Mouse (Mus musculus) heart, embryonic 14.5 days (tissue): ENCODE results near the gene Lrrc38. TPM values are rescaled to one million over a fixed set of nuclear protein-coding genes. Genes with fewer than 3 reads are reported as not detected.

ENCODE experiments used
- ATAC-seq: fragments of 200-750 bp; cut with Nextera tagmentation; 2 replicates; pipeline ENCODE4 v1.8.0; 2017; ENCODE audit warnings: low read depth, moderate TSS enrichment; ENCODE audit not compliant: insufficient number of reproducible peaks, insufficient read depth, low FRiP score
- H3K27ac ChIP-seq, 2 experiments: fragments of 200-500 bp in 1 of 2; fragments of 300-500 bp in 1 of 2; sonication (generic) in 1 of 2; replicated peaks in 1 of 2; 2 replicates each; pipeline ENCODE4 v1.5.1; 2012 to 2014; ENCODE audit warnings: low read depth in 2 of 2, low read length in 2 of 2, control low read depth in 1 of 2, mild to moderate bottlenecking in 1 of 2, mixed read lengths in 1 of 2; ENCODE audit not compliant: control insufficient read depth in 1 of 2, insufficient read depth in 1 of 2
- H3K27me3 ChIP-seq: fragments of 300-500 bp; sonication (generic); 2 replicates; pipeline ENCODE4 v1.6.1; 2014; ENCODE audit warnings: mild to moderate bottlenecking, low read length, control low read depth; ENCODE audit not compliant: control insufficient read depth, insufficient read depth
- H3K36me3 ChIP-seq: fragments of 300-500 bp; sonication (generic); 2 replicates; pipeline ENCODE4 v1.6.1; 2014; ENCODE audit warnings: mild to moderate bottlenecking, control low read depth, low read length, mixed read lengths; ENCODE audit not compliant: control insufficient read depth, insufficient read depth
- H3K4me1 ChIP-seq, 2 experiments: fragments of 200-500 bp in 1 of 2; fragments of 300-500 bp in 1 of 2; sonication (generic) in 1 of 2; 2 replicates each; pipeline ENCODE4 v1.6.1; 2012 to 2014; ENCODE audit warnings: low read length in 2 of 2, control low read depth in 1 of 2, mixed read lengths in 1 of 2; ENCODE audit not compliant: control insufficient read depth in 2 of 2, insufficient read depth in 2 of 2
- H3K4me2 ChIP-seq: fragments of 300-500 bp; sonication (generic); 2 replicates; pipeline ENCODE4 v1.6.1; 2014; ENCODE audit warnings: mild to moderate bottlenecking, low read length
- H3K4me3 ChIP-seq, 2 experiments: fragments of 200-500 bp in 1 of 2; fragments of 300-500 bp in 1 of 2; sonication (generic) in 1 of 2; 2 replicates each; pipeline ENCODE4 v1.5.1; 2012 to 2014; ENCODE audit warnings: low read length in 2 of 2, mild to moderate bottlenecking in 2 of 2, control low read depth in 1 of 2, low read depth in 1 of 2, moderate library complexity in 1 of 2; ENCODE audit not compliant: control insufficient read depth in 1 of 2, insufficient read depth in 1 of 2
- H3K9ac ChIP-seq: fragments of 300-500 bp; sonication (generic); 2 replicates; pipeline ENCODE4 v1.6.1; 2014; ENCODE audit warnings: mild to moderate bottlenecking, low read length
- H3K9me3 ChIP-seq: fragments of 300-500 bp; sonication (generic); 2 replicates; pipeline ENCODE4 v1.6.1; 2016; ENCODE audit warnings: low read length, control low read depth; ENCODE audit not compliant: control insufficient read depth
- WGBS: fragments of 180-500 bp; shearing (Covaris S2); extraction: QIAGEN DNeasy Blood & Tissue Kit; methylation state at CpG from one replicate; pipeline ENCODE4 v1.1.7; 2014; 5-methylcytosine and 5-hydroxymethylcytosine counted together
- polyA plus RNA-seq: library from polyadenylated mRNA; unstranded; fragments of >200 nt; fragmentation: Nextera tagmentation; extraction: Ambion mirVana; gene quantifications from 2 replicates; pipeline ENCODE4 v1.2.1, GENCODE M21; 2014

The Lrrc38 gene
- polyA plus RNA-seq, 1 experiment from 2014 or later = 0.47 TPM

DNA sequence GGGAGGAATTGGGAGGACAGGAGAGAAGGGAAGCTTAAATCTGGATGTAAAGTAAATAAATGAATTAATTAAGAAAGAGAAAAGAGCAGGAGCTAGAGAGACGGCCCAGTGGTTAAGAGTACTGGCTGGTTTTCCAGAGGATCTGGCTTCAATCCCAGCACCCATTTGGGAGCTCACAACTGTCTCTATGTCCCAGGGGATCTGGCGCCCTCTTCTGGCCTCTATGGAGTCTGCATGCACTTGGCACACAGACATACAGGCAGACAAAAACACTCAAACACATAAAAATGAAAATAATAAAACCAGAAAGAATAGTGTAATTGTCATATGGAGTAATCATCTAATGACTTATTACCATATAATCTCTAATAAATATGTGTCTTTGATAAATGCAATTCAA lies 38.2 kb upstream of the Lrrc38 start:
- no peak for ATAC-seq
- no peaks in the 10 kb centered on the region for H3K36me3 ChIP-seq
- WGBS = 39% methylated on average over 2 of the region's 2 CpGs

DNA sequence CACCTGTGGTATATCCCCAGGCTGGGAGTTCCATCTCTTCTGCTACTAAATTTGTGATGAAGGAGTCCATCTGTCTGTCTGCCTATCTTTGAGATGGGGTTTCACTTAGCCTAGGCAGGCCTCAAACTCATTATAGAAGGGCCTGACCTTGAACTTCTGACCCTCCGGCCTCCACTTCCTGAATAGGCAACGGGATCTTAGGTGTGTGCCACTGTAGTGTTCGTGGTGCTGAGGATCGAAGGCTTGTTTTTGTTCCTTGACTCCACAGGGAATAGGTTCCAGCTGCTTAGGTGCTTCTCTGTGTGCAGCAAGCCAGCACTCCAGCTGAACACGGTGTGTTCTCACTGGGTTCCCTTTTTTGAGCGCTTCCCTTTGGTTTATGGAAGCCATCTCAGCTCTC lies 36.3 kb upstream of the Lrrc38 start:
- Histone ChIP-seq H3K27ac (no peak overlapping the region), H3K4me1 (no peaks in the 10 kb centered on the region), H3K36me3 (no peaks in the 10 kb centered on the region), H3K27me3 (no peaks in the 10 kb centered on the region), H3K4me3 (no peak overlapping the region), H3K4me2 (no peak overlapping the region), H3K9me3 (no peaks in the 10 kb centered on the region), H3K9ac (no peak overlapping the region)
- no peak for ATAC-seq
- 77% methylated on average over 6 of the region's 6 CpGs for WGBS

More for the DNA sequence above, 38.2 kb upstream of the Lrrc38 start:
- Histone ChIP-seq H3K27ac (no peak overlapping the region), H3K4me3 (no peak overlapping the region), H3K9ac (no peak overlapping the region), H3K4me1 (no peaks in the 10 kb centered on the region), H3K9me3 (no peaks in the 10 kb centered on the region), H3K4me2 (no peak overlapping the region), H3K27me3 (no peaks in the 10 kb centered on the region)

DNA sequence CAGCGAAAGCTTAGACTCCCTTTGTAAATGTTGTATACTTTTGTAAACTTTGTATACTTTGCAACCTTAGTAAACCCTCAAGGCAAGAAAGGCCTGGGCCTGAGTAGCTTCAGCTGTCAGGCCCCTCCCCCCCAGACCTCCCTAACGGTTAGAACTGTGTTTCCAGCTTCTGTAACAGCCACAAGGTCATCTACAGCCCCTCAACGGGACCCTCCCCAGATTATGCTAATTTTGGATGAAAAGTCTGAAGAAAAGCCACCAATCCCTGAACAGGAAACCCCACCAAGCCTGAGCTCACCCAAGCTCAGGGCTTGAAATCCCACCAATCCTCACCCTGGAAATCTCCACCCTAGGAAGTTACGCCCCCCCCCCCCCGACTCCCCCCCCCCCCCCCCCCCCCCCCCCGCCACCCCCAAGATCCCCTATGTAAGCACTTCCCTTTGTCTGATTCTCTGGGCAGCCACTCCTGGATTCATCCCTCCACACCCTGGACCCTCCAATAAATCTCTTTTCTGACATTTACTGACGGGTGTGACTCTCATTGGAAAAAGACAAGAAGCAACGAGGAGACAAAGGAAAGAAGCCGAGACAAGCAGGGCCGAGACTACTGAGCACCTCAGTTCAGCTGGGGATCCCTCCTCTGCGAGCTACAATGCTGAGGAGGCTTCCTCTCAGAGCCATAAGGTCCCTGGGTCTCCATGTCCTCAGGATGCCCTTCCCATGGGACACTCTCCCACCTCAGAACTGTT lies 25.2 kb upstream of the Lrrc38 start:
- Histone ChIP-seq H3K27ac (no peak overlapping the region), H3K4me3 (no peak overlapping the region), H3K9me3 (no peaks in the 10 kb centered on the region), H3K36me3 (no peaks in the 10 kb centered on the region), H3K27me3 (no peaks in the 10 kb centered on the region), H3K9ac (no peak overlapping the region; the same call in 1 of the 2 replicates), H3K4me2 (peak overlapping the region; percentile 72), H3K4me1 (peaks cover 2 to 6% of the 10 kb centered on the region in 2 experiments; a peak in 1 of 4 replicates)
- no peak for ATAC-seq
- WGBS = 22% methylated on average over 9 of the region's 11 CpGs

DNA sequence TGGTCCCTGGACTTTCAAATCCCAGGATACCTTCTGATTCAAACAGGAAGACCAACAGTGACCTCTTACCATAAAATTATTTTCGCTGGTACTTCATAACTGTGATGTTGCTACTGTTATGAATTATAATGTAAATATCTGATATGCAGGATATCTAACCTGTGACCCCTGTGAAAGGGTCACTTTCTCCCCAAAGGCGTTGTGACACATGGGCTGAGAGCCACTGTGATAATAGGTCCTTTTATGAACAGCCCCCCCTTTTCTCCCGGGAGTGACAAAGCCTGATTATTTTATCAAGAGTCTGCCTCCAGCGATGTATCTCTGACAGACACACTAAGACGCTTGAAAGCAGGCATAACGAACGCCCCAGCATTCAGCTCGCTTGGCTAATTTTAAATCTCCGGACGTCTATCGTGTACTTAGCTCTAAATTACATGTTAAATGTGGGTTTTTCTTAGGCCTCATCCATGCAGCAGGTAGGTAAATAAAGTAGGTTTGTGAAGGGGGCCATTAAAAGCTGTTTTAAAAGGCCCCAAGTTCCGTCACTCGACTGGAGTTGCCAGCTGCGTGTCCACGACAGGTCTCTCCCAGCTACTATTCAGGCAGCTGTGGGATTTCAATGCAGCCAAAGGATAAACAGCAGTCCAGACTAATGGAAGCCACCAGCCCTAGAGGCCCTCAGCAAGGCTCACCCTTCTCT lies 24.5 kb upstream of the Lrrc38 start:
- ATAC-seq = no peak
- Histone ChIP-seq H3K27ac (no peak overlapping the region), H3K4me3 (peak overlapping the region; percentile 38 to 49), H3K4me1 (peaks cover 2 to 6% of the 10 kb centered on the region in 2 experiments; a peak in 1 of 4 replicates), H3K27me3 (no peaks in the 10 kb centered on the region), H3K9me3 (no peaks in the 10 kb centered on the region), H3K4me2 (peak overlapping the region; percentile 72), H3K36me3 (no peaks in the 10 kb centered on the region), H3K9ac (peak overlapping the region; percentile 62)
- 17% methylated on average over 15 of the region's 15 CpGs for WGBS

DNA sequence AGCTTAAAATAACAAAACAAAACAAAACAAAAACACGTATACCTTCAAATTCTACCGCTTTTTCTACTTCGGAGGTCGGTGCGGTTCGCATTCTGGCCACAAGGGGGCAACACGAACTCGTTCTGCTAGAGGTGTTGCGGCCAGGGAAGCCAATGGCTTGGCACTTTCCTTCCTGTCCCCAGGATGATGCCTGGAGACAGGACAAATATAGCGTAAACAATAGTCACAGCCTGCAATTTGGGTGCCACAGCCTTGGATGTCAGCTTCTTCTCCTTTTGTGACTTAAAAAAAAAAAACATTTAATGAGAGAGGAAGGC lies 24.0 kb upstream of the Lrrc38 start:
- 2% methylated on average over 10 of the region's 10 CpGs for WGBS
- Histone ChIP-seq H3K27ac (no peak overlapping the region), H3K4me3 (peak overlapping the region; percentile 38 to 49), H3K9me3 (no peaks in the 10 kb centered on the region), H3K27me3 (no peaks in the 10 kb centered on the region), H3K36me3 (no peaks in the 10 kb centered on the region), H3K9ac (peak overlapping the region; percentile 62), H3K4me1 (peaks cover 2 to 6% of the 10 kb centered on the region in 2 experiments; a peak in 1 of 4 replicates), H3K4me2 (peak overlapping the region; percentile 72)
- ATAC-seq = no peak

DNA sequence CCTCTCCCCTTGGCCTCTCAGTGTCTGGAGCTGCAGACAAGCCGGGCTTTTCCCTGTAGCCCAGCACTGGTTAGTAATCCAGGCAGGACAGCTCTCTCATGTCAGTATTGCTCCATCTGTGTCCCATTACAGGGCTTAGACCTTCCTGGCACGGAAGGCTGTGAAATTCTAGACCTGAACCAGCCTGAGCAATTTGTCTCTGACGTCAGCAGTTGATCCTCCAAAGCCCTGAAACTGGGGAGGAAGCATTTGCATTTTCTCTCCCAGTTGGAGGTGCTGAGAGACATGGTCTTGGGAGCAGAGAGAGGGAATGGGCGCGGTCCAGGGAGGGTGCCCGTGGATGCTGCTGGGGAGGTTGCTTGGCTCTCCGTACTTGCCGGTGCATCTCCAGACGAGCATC lies 19.0 kb upstream of the Lrrc38 start:
- WGBS = 16% methylated on average over 9 of the region's 9 CpGs
- Histone ChIP-seq H3K27me3 (no peaks in the 10 kb centered on the region), H3K27ac (no peak overlapping the region), H3K9me3 (no peaks in the 10 kb centered on the region), H3K4me1 (peaks cover 0 to 2% of the 10 kb centered on the region in 2 experiments; a peak in 1 of 4 replicates), H3K4me3 (no peak overlapping the region), H3K36me3 (no peaks in the 10 kb centered on the region), H3K9ac (no peak overlapping the region), H3K4me2 (no peak overlapping the region)
- no peak for ATAC-seq

DNA sequence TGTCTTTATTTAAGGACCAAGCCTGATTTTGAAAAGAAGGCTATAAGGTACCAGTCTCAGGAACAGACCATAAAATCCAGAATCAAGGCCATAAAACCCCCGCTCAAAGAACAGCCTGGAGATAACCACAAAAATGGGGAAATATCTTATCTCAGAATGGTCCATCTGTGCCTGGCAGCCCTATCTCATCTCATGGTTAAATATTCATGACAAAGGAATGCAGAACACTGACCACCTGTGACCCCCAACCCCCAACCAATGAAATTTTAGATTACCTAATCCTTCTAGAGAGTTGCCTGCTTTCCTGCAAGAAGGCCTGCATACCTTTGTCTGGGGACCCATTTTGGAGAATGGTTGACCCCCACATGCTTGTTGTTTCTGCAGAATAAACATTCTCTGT lies 17.8 kb upstream of the Lrrc38 start:
- ATAC-seq = no peak
- no peak overlapping the region for H3K4me3 ChIP-seq
- H3K27ac ChIP-seq = no peak overlapping the region
- peaks cover 0 to 2% of the 10 kb centered on the region in 2 experiments; a peak in 1 of 4 replicates for H3K4me1 ChIP-seq
- 78% methylated on average over 1 of the region's 1 CpGs for WGBS
- H3K36me3 ChIP-seq = no peaks in the 10 kb centered on the region
- H3K9me3 ChIP-seq = no peaks in the 10 kb centered on the region
- no peak overlapping the region for H3K4me2 ChIP-seq
- H3K9ac ChIP-seq = no peak overlapping the region
- no peaks in the 10 kb centered on the region for H3K27me3 ChIP-seq
